Mouse (Mus musculus) Patski (cell line): ENCODE measurements around the gene Sertad3. TPM values are rescaled to one million over a fixed set of nuclear protein-coding genes. Genes with fewer than 3 reads are reported as not detected.

Experiments
- ATAC-seq: fragments of 100-300 bp; one replicate; pipeline ENCODE4 v1.8.0; 2021
- CTCF ChIA-PET: fragments of 350-600 bp; sonication (Branson Sonifier 250); formaldehyde crosslinking; loops from one replicate; lab custom pipeline; 2022; ENCODE audit warnings: inconsistent platforms; lab: Charles Lee
- POLR2A ChIA-PET: fragments of 350-600 bp; sonication (Branson Sonifier 250); formaldehyde crosslinking; loops from one replicate; lab custom pipeline; 2022; ENCODE audit warnings: antibody characterized with exemption, inconsistent platforms; lab: Charles Lee
- DNase-seq: peaks from one replicate; pipeline ENCODE4 v3.0.0-alpha.2; 2011; ENCODE audit warnings: low read depth, low spot score
- H3K27me3 ChIP-seq: fragments of 371-371 bp; one replicate; pipeline ENCODE4 v1.5.1; 2021
- CTCF ChIP-seq: fragments of 100-300 bp; IDR thresholded peaks from one replicate; pipeline ENCODE4 v1.5.1; 2021
- in situ Hi-C: fragments of 300-500 bp; cut with MboI; formaldehyde crosslinking; loops from 3 replicates; pipeline ENCODE4 v1.11.1; 2018; ENCODE audit warnings: low pct_unique_long_range_greater_than_20kb, mixed read lengths
- polyA plus RNA-seq: library from polyadenylated mRNA; unstranded; gene quantifications from one replicate; pipeline ENCODE4 v1.2.3, GENCODE M21; 2021

Sertad3 gene
- 9.1 TPM for polyA plus RNA-seq

DNA sequence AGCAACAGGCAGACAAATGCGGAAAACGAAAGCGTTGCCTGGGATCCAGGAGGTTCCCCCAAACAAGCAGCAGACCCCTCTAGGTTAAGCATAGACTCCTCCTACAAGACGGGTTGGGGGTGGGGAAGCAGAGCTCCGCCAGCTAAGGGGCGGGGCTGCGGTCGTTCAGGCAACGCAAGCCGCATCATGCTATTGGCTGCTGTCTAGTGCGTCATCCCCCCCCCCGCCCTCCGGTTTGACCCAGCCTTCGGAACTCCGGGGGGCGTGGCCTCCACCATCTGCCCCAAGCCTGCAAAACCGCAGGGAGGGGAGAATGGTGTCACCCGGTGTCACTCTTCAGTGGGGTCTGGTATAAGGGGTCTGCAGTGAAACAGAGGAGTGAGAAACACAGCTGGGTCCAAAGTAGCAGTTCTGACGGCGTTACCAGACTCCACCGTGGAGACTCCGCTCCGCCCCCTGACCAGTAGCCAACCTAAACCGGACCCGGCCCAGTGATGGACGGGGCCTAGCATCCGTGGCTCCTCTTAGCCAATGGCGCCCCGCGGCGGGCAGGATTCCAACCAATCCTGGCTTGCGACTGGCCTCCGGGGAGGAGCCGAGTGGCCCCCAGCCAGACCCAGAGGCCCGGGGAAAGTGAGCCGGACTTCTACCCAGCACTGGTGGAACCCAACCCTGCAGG is at the start of gene Sertad3:
Gene Sertad3 (plus strand): TSS at position 613 of the 679 bp plus-strand sequence.
- peak; percentile 96 for DNase-seq
- in situ Hi-C loops, result no loop called here
- ChIA-PET POLR2A (interaction anchor here (0.8 kb wide), 1 partner anchor 14 kb away, joined by 3 read pairs; no protein-coding TSS in a partner anchor), CTCF (interaction anchor here (0.7 to 1.6 kb wide), 5 partner anchors 11 to 54 kb away, joined by 4 to 6 read pairs (median 4); partner anchors contain the start of gene Sertad1)
- no peak for TF ChIP-seq CTCF
- H3K27me3 ChIP-seq, result no peaks in the 10 kb centered on the region
- peak; percentile 89 for ATAC-seq

DNA sequence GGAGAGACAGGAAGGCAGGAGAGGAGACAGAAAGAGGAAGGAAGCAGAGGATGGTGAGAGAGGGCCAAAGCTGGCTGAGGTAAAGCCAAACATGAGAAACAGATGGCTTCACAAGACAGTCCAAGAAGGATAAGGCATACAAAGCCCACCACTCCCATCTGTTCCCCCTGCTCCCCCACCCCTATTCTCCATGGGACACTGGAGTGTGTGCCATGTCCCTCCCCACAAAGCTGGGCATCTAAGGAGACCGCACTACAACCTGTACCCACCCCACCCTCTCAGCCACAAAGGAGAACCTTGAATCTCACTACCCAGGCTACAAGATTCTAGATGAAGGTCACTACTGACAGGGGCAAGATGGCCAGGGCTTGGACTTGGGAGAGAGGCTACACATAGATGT is 46.2 kb upstream of the Sertad3 start:
- ATAC-seq, result no peak
- TF ChIP-seq CTCF, result no peak
- in situ Hi-C loops, result no loop called here
- peaks cover 19% of the 10 kb centered on the region for H3K27me3 ChIP-seq
- POLR2A ChIA-PET, result no interaction called here
- no peak for DNase-seq
- CTCF ChIA-PET, result no interaction called here

DNA sequence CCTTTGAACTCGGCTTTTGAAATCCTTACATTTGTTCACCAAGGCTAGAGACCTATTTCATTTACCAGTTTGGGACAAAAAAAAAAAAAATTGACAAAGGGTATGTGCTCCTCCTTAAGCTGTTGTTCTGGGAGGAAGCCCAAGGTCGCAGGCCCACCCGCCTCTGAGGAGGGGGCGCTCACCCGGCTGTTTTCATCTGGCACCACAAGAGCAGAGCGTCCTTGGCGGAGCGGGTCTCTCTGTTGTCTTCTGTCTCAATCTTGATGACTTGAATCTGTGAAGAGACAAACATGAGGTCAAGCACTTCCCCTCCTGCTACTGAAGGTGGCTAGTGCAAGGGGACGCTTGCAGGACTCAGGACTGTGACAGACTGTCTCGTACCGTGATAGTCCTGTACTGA is 45.6 kb upstream of the Sertad3 start:
- H3K27me3 ChIP-seq, result peaks cover 19% of the 10 kb centered on the region
- DNase-seq (no peak), ATAC-seq (no peak)
- no peak for TF ChIP-seq CTCF
- in situ Hi-C loops, result no loop called here
- ChIA-PET CTCF (interaction anchor here (0.8 to 2.2 kb wide), 3 partner anchors 10 to 16 kb away, joined by 3 to 5 read pairs (median 3); no protein-coding TSS in a partner anchor), POLR2A (no interaction called here)

DNA sequence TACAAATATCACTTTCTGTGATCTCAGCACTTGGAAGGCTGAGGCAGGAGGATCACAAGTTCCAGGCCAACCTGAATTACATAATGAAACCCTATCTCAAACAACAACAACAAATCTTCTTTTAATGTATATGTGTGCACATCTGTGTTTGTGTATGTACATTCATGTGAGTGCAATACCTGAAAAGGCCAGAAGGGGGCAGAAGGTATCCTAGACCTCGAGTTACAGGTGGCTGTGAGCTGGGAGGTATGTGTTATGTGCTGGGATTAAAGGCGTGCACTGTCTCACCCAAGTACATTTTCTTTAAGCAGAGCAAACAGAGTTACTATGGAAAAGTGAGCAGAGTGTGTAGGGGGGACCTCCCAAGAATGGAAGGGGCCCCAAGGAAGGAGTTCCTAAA is 44.4 kb upstream of the Sertad3 start:
- CTCF ChIA-PET, result interaction anchor here (1.6 to 2.2 kb wide), 2 partner anchors 8 to 14 kb away, joined by 3 to 5 read pairs; no protein-coding TSS in a partner anchor
- ATAC-seq, result no peak
- POLR2A ChIA-PET, result no interaction called here
- TF ChIP-seq CTCF, result peak; percentile 42
- in situ Hi-C loops, result no loop called here
- no peak for DNase-seq
- H3K27me3 ChIP-seq, result peaks cover 20% of the 10 kb centered on the region

DNA sequence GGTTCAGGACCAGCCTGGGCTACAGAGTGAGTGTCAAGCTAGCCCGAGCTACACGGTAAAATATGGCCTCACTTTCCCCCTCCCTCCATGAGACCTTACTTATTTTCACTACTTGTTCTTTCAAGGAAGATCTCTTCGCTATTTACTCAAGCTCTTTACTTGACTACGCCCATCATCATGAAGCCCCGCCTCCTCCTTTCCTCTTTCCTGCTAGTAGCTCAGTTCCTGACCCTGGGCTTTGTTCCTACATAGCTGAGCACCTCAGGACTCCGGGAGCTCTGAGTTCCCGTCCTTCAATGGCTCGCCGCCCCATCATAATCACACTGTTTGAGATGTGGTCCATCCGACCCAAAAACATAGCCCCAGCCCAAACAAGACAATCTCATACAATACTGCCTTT is 40.2 kb upstream of the Sertad3 start:
- H3K27me3 ChIP-seq, result peaks cover 25% of the 10 kb centered on the region
- TF ChIP-seq CTCF, result no peak
- POLR2A ChIA-PET, result no interaction called here
- CTCF ChIA-PET, result no interaction called here
- DNase-seq (no peak), ATAC-seq (no peak)
- in situ Hi-C loops, result no loop called here

DNA sequence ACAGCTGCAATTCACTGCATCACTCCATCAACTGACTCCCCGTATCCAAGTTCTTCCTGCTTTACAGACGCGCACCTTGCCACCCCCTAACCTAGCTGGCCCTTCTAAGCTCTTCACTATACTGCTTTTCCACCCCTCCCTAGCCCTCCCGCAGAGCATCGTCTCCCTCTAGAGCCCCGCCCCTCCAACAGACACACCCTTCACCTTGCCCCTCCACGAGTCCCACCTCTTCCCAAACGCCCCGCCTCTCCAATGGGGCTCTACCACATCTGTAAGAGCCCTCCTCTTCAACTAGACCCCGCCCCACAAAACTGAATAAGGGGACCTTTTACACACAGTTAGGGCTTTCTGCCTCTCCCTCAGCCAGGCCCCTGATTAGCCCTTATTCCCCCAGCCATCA is 39.8 kb upstream of the Sertad3 start:
- ATAC-seq, result no peak
- in situ Hi-C loops, result no loop called here
- POLR2A ChIA-PET, result no interaction called here

DNA sequence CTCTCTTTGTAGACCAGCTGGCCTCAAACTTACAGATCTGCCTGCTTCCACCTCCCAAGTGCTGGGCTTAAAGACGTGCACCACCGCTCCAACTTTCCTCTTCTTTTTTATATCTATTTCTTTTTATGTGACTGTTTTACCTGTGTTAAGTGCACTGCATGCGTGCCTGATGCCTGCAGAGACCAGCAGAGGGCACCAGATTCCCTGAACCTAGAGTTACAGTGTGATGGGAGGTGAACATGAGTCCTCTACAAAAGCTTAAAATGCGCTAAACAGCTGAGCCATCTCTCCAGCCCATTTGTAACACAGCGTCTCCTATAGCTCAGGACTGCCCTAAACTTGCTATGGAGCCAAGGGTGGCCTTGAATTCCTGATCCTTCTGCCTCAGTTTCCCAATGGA is 36.0 kb upstream of the Sertad3 start:
- TF ChIP-seq CTCF, result peak; percentile 87
- DNase-seq (no peak), ATAC-seq (no peak)
- ChIA-PET POLR2A (interaction anchor here (0.6 kb wide), 1 partner anchor 67 kb away, joined by 4 read pairs; no protein-coding TSS in a partner anchor), CTCF (interaction anchor here (0.9 to 2.1 kb wide), 8 partner anchors 8 to 92 kb away, joined by 3 to 7 read pairs (median 4); no protein-coding TSS in a partner anchor)
- H3K27me3 ChIP-seq, result peaks cover 21% of the 10 kb centered on the region
- in situ Hi-C loops, result loop anchor here (5.0 kb wide), 1 partner anchor 90 kb away; no protein-coding TSS in a partner anchor

More for the DNA sequence above, 39.8 kb upstream of the Sertad3 start:
- DNase-seq, result no peak
- CTCF ChIA-PET, result no interaction called here
- H3K27me3 ChIP-seq, result peaks cover 25% of the 10 kb centered on the region
- TF ChIP-seq CTCF, result no peak

DNA sequence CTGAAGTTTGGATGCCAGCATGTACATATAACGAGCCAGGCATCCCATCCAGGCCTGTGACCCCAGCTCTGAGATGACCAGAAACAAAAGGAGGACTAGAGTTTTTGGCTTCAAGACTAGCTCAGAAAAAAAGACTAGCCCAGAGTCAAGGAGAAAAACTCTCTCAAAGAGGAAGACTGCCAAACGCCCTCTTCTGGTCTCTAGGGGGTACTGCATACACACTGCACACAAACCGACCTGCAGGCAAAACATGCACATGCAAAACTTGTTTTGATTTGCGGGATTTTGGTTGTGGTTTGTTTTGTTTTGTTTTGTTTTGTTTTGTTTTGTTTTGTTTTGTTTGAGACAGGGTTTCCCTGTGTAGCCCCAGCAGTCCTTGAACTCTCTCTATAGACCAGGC is 33.6 kb upstream of the Sertad3 start:
- in situ Hi-C loops, result no loop called here
- ATAC-seq, result no peak
- no peak for DNase-seq
- ChIA-PET POLR2A (no interaction called here), CTCF (interaction anchor here (2.5 kb wide), 1 partner anchor 12 kb away, joined by 7 read pairs; no protein-coding TSS in a partner anchor)
- TF ChIP-seq CTCF, result peak; percentile 59
- peaks cover 11% of the 10 kb centered on the region for H3K27me3 ChIP-seq

DNA sequence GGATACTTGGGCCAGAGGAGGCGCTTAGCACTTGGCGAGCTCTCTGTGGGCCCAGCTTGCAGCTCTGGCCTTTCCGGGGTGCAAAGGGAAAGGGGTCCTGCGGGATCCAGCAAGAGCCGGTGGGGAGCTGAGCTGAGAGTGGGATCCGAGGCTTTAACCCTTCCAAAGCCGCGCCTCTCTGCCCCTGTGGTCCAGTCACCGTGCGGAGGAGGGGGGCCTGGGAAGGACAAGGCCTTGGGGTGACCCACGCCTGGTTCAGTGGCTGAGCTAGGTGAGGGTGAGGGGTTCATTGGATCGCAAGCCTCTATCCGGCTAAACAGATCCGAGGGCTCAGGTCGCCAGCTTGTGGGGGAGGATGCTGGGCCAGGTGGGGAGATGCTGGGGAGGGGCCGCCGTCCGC is 27.5 kb upstream of the Sertad3 start:
- TF ChIP-seq CTCF, result no peak
- no peak for DNase-seq
- in situ Hi-C loops, result loop anchor here (5.0 kb wide), 1 partner anchor 61 kb away; no protein-coding TSS in a partner anchor
- ChIA-PET CTCF (interaction anchor here (1.4 kb wide), 1 partner anchor 81 kb away, joined by 3 read pairs; no protein-coding TSS in a partner anchor), POLR2A (no interaction called here)
- H3K27me3 ChIP-seq, result peaks cover 13% of the 10 kb centered on the region
- no peak for ATAC-seq

DNA sequence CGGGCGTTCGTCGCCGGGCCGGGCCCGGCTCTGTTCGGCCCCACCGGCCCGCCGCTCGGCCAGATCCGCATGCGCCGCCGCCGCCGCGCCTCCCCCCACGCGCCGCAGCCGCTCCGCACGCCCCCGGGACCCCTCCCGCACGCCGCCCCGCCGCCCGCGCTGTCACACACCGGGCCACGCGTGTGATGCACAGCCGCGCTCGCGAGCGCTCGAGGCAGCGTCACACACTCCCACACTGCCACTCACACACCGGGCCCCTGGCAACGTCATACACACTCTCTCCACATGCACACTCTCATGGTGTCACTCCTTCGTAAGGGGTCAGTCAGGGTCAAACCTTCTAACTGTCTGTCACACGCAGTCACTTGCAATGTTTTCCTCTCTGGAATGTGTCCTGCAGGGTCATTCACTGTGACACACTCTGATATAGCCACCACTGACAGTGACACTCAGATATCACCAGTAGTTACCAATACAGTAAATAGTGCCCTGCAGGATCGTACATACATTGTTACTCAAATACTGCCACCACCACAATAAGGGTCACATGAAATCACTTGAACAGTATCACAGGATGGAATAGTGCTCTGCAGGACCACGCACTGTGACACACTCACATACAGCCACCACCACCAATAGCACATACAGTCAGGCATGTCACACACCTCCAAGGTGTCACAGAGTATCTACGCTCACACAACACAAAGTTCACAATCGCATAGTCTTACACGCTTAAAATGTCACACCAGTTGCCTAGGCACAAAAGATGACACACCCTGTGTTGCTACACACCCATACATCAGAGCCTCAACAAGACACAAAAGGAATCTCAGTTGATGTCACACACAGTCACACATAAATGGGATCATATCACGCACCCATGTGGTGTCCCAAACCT is 26.8 kb upstream of the Sertad3 start:
- H3K27me3 ChIP-seq, result peaks cover 13% of the 10 kb centered on the region
- no peak for ATAC-seq
- no peak for TF ChIP-seq CTCF
- ChIA-PET CTCF (no interaction called here), POLR2A (no interaction called here)
- DNase-seq, result no peak
- in situ Hi-C loops, result loop anchor here (5.0 kb wide), 1 partner anchor 61 kb away; no protein-coding TSS in a partner anchor
